Mouse (Mus musculus) cortical plate, adult 2 months (tissue): ENCODE results near the gene Ubl7.

Source experiments
- CTCF ChIP-seq: fragments of 200-500 bp; IDR thresholded peaks from 2 replicates; pipeline ENCODE4 v1.5.1; 2011; ENCODE audit warnings: mild to moderate bottlenecking, control low read depth, low read length; ENCODE audit not compliant: insufficient read depth; ENCODE audit errors: extremely low read depth
- POLR2A ChIP-seq: fragments of 200-500 bp; IDR thresholded peaks from 2 replicates; pipeline ENCODE4 v1.6.1; 2011; ENCODE audit warnings: mild to moderate bottlenecking, low read length, control low read depth; ENCODE audit not compliant: insufficient read depth; ENCODE audit errors: extremely low read depth

DNA sequence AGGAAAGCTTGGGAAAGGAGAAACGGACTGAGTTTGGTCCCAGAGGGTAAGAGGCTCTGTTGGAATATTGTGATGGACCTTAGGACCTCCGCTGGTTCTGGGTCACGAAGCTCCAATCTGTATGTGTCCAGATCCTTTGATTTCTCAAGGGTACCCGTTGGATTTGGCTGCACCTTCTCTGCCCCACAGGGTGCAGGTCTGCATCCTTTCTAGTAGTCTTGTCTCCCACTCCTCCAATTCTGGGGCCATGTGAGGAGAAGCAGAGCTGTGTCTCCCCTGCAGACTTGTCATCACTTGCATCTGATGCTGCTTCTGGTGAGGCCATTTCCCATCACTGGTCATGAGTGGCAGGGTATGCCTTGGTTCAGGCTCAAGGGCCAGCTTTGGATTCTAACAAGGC, 26.4 kb downstream of the Ubl7 start:
- TF ChIP-seq CTCF, result no peak
- TF ChIP-seq POLR2A, result no peak
